Mouse (Mus musculus) c-Kit-negative CD71-positive TER-119-positive erythroid progenitor cells, embryonic 14.5 days (primary cell): Measurements from ENCODE around the gene Gm43638.
"Not testable (repeated sequence)": the region's sequence is repeated elsewhere in the genome, so short reads cannot be mapped to it uniquely, and the experiment has no call there.

ENCODE experiments used
- DNase-seq: peaks from one replicate; pipeline ENCODE4 v3.0.0-alpha.2; 2013; ENCODE audit warnings: low read depth, low spot score

Gene Gm43638

DNA sequence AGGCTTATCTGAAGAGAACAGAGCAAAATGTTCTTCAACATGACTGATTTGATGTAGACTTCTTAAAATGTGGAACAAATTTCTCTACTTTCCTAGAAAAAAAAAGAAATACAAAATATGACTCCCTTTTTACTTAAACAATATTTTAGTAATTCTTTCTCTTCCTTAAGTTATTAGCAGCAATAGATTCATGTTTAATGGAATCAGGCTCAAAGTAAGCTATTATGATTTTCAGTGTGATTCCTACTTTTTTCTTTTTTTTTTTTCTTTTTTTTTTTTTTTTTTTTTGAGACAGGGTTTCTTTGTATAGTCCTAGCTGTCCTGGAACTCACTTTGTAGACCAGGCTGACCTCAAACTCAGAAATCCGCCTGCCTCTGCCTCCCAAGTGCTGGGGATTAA, at the start of gene Gm43638:
TSS of gene Gm43638 (minus strand) at position 101 of the 400 bp plus-strand sequence.
- DNase-seq, result not testable (repeated sequence)

DNA sequence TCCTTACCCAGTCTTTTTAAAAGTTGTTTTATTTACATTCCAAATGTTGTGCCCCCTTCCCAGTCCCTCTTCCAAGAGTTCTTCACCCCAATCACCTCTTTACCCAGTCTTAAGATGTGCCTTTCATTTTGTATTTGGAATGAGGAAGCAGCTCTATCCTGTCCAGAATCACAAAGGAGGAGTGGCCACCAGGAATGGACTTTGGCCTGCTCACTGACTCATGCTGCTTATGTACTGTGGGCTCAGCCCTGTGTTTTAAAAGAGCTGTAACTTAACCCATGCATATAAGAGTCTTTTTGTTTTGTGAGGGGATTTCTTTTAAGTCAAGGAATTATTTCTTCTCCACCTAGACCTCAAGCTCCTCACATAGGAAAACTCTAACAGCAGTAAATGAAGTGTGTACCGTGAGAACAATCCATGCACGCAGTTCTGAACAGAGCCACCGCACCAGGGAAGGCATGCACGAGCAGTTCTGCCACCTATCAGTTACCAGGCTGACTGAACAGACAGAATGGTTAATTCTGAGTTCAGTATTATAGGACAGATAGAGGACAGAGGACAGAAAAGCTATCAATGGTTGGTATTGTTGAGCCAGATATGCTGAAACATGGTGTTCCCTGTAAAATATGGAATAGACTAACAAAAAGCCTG, 49.5 kb upstream of the Gm43638 start:
- no peak for DNase-seq

DNA sequence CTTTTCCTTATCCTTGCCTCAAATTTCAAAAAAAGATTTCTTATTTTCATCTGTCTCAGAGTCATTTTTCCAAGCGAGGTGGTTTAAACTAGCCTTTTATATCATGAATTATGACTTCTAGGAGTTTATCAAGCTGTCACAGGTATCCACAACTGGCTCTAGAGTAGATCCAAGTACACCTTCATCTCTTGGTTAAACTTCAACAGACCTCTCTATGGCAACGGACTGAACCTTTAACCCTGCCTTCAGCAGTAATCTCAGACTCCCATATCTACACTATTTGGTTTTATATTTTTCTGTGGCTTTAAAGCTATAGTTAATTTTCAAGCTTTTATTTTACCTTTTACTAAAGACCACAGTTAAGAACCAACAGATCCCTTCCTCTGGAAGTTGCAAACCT, 45.7 kb upstream of the Gm43638 start:
- DNase-seq, result no peak

DNA sequence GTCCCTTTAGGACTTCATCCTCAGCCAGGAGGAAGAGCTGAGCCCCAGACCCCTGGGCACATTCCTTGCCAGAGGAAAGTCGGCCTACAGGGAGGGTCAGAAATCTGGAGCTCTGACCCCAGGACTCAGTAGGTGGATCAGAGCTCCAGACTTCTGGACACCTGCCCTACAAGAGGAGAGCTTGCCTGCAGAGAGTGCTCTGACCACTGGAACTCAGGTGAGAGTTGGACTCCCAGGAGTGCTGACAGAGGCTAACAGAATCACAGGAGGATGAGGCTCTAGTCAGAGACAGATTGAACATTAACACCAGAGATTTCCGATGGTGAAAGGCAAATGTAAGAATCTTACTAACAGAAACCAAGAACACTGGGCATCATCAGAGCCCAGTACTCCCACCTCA, 37.0 kb upstream of the Gm43638 start:
- DNase-seq, result not testable (repeated sequence)

DNA sequence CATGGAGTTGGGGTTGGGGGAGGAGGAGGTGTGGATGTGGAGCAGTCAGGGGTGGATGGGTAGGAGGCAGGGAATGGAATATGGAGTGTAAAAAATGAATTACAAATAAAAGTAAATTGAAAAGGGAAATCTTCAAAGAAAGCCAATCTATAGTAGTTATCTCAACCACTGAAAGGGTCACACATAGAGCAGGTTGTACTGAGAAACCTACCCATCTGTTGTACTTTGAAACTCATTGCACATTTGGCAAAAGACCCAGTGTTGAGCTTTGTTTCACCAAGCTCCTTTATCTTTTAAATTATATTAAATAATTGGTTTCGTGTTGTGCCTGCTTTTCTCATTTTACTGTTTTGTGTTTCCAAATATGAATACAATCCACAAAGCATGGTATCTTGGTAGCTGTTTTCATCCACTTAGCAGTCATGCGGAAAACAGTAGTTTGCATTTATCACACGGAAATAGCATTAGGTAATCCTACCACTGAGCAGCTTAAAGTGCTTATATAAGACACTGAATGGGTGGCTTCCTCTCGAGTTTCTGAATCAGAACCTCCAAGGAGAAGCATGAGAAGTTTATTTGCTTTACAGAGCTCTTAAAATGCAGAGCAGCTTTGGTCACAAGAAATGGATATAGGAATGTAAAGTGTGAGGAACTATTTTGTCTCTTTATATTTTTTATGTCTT, 19.3 kb upstream of the Gm43638 start:
- DNase-seq, result no peak

DNA sequence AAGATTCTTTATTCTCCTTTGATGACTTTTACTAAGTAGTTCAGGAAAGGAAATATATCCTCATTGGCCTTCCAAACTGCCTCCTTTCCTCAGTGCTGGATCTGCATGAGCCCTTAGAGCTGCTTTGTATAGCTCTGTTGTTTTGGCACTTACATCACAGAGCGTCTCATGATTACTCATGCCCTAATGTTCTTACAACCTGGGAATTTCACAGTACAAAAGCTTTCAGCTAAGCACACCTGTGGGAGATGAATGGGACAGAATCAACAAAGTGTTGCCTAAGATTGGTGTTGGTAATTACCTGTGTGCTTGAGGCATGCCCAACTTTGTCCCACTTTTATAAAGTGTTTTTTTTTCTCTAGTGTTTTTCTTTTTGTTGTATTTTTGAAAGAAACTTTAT, 16.1 kb upstream of the Gm43638 start:
- no peak for DNase-seq

DNA sequence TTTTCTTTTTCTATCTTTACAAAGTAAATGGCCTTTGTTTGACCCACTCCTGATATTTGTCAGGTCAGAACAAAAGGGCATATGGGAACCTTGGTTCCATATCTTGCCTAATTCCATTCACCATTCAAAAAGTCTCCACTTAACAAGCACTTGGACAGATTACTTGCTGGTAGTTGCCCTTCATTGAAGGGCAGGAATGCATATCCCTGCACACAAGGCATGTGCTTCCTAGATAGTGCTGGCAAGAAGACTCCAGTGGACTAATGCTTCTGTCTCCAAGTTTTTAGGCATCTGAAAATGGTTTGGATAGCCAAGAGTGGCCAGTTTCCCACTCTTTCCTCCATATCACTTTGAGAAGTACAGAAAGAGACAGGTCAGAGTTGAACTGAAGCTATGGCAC, 12.7 kb upstream of the Gm43638 start:
- DNase-seq, result no peak

DNA sequence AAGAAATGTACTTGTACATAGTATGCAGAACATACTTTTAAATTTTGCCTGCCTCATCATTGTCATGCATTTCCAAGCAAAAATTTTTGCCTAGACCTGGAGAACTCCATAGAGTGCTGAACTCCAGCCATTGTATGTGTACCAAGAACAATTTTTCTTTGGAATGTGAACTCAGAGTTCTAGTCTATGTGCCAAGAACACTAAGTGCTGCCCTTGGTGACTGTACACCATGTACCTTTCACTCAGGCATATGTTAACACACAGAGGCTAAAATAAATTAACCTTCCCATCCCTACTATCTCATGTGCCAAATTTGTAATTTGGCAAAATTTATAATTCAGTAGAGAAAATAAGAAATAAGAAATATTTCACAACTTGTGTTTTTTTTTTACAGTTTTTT, 12.3 kb upstream of the Gm43638 start:
- DNase-seq, result no peak

DNA sequence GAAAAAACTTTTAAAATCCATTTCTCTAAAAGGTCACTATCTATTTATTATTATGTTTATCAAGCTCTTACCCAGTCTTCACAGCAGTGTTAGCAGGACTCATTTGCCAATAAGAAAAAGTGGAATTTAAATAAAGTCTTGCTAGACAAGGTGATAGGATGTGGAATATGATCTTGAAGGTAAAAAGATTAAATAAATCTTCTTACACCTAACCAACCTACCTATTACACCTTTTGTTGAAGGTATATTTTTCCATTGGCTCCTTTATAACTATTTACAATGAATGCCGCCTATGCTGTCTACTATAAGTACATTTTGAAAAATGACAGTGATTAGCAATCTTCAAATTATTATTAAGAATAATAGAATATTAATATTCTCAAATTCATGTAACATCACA, 4.2 kb upstream of the Gm43638 start, which contains the start of gene Ugt2a1:
TSS of gene Ugt2a1 (minus strand) at position 101 of the 400 bp plus-strand sequence.
- DNase-seq, result no peak

DNA sequence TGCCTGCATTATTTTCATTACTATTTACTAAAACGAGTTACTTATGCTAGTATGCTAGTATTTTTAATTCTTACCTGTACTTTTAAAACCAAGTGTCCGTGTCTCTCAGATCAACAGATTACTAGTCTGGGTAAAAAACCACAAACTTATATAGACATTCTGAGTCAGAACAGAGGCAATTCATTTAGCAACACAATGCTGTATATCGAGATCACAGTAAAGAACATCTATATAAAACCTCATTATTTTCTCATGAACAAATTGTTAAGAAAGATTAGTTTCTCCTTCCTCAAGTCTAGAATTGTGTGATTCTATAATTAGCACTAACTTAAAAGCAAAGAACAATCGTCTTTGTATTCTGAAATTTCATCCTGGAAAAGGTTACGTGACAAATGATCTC, 4.4 kb downstream of the Gm43638 start, which contains the start of gene Ugt2a2:
TSS of gene Ugt2a2 (minus strand) at position 101 of the 400 bp plus-strand sequence.
- no peak for DNase-seq

DNA sequence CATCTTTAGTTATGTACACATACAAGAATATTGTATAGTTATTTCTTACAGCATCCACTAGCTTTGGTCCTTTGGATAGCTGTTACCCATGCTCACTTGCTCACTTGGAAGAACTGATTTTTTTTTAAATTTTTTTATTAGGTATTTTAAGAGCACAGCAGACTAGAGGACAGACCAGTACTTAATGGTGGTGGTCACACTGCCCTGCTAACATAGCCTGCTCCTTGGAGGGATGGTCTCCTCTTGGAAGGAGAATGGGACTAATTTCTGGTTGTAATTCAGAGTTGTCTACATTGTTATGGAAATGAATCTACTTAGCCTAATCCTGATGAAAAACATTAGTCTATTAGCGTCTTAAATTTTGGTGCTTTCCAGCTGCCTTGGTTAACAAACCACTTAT, 27.8 kb downstream of the Gm43638 start:
- DNase-seq, result no peak

DNA sequence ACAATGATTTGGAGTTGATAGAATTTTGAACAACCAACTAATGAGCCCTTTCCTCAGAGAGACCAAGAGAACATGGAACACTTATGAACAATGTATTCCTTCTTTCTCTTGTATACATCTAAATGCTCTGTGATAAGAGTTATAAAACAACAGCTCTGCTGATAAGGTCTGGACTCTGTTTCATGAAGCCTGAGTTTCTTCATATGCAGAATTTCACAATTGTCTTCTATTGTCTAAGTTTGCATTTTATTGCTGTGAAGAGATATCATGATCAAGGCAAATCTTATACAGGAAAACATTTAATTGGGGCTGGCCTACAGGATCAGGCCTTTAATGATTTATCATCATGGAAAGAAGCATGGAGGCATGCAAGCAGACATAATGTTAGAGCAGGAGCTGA, 28.9 kb downstream of the Gm43638 start:
- DNase-seq, result no peak

DNA sequence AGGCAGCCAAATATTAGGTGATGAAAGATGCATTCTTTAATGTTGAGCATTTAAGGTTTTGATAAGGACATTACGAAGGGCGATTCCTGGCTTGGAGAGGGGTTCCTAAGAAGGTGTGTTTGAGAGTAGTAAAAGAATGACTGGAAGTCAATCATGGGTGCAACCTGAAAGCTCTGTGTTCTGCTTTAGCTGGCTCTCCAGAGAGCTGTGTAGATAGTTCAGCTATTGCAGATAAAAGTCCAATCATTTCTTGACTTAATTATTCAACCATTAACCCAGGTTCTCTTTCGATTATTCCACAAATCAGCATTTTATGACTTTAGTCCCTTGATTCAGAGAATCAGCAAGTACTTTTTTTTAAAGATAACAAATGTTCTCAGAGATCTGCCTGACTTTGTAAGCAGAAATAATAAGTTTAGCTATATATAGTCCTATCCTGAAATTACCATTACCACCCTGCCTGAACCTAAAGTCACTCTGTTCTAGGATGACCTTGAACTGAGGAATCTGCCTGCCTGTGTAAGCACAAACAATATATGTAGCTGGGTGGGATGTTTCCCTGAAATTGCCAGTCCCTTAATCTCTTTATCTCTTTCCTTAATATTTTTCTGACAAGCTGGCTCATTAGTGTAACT, 30.3 kb downstream of the Gm43638 start:
- DNase-seq, result no peak

DNA sequence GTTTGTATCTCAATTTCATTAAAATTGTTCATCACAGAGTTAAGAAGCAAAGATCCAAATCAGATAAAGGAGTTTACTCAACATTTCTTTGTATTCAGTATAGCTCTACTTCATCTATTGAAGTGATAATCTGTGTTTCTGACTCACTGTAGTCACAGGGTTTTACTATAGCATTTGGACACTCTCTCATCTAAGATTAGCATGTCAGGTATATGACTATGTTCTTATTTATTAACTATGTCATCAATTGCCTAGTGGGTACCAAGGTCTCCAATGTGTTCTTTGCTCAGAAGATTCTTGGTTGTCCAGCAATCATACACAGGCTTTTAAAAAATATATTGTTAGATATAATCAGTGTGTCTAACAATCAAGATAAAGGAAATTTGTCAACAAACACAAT, 31.1 kb downstream of the Gm43638 start:
- DNase-seq, result no peak

DNA sequence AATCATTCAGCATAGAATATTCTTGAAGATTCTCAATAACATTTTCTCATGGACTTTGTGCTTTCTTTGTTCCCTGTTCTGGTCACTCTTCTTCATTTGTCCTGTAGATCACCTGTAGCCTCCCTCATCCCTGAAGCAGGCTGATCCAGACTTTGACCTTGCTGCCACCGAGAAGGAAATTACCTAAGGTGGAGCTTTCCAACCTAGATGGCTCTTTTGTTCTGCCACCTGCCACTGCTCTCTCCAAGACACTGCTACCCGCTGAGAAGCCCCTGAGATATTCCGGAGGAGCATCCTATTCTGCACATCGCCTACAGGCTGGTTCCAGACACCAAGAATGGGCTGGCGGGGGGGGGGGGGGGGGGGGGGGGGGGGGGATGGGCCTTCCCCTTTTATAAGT, 34.1 kb downstream of the Gm43638 start:
- DNase-seq, result not testable (repeated sequence)

DNA sequence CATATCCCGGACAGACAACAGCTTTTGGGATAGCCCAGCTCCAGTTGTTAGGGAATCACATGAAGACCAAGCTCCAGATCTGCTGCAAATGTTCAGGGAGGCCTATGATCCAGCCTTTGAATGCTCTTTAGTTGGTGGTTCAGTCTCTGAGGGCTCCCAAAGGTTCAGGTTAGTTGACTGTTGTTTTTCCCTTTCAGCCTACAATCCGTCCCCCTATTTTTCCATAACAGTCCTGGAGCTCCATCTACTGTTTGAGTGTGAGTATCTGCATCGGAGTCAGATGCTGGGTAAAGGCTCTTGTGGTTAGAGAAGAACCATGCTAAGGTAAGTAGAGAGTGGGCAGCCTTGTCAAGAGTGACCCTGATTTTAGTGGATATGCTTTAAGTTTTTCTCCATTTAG, 50.3 kb downstream of the Gm43638 start:
- DNase-seq, result no peak

DNA sequence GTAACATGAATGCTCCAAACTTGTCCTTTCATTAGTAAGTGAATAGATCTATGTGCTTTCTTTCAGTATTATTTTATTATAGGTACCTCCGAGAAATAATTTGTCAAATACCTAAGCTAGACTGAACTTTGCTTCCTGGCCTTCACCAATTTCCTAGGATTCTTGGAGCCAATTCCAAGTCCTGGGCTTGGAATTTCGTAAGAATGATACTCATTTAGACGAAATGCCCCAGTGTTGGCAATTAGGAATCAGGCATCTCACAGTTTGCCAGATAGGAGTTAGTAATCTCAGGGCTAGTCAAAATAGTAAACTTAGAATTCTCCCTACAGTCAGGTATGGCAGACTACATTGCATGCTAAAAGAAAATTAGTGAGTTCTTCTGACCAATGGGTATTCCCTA, 60.9 kb downstream of the Gm43638 start:
- no peak for DNase-seq

DNA sequence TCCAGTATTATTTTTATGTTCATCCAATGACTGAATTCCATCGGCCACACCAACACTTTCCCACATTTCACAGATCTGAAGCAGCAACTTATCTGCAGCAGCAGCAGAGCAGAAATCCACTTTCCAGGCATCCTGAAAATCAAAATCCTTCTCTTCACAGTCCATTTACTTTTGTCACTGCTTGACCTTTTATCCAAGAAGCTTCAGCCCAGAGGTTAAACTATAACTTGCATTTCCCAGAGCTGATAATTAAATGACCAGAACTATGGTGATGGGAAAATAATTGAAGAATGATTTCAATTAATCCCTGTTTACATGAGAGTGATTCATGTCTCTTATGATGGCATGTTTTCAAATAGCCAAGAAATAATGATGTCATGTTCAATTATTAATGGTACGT, 62.6 kb downstream of the Gm43638 start, which contains the start of gene Ugt2b38:
TSS of gene Ugt2b38 (minus strand) at position 163 of the 400 bp plus-strand sequence.
- not testable (repeated sequence) for DNase-seq
